Mouse (Mus musculus) lung, postnatal 0 days (tissue): Measurements from ENCODE around the gene Vmn2r26.

Experiments used
- CTCF ChIP-seq: IDR thresholded peaks from 2 replicates; pipeline ENCODE4 v1.5.1; 2016; ENCODE audit warnings: antibody characterized with exemption, mild to moderate bottlenecking
- EP300 ChIP-seq: IDR thresholded peaks from 2 replicates; pipeline ENCODE4 v1.6.1; 2016; ENCODE audit warnings: antibody characterized with exemption, mild to moderate bottlenecking, control low read depth

- TF ChIP-seq CTCF (no peak), EP300 (no peak)
Measured at GRCm38 (mm10) chr6:124020841-124021240, 3.5 kb upstream of the Vmn2r26 start.
